Mouse (Mus musculus) forebrain, embryonic 10.5 days (tissue): ENCODE data around the gene Ahdc1. TPM values are rescaled to one million over a fixed set of nuclear protein-coding genes. Genes with fewer than 3 reads are reported as not detected.

ENCODE experiments used
- DNase-seq: peaks from one replicate; pipeline ENCODE4 v3.0.0-alpha.2; 2017; ENCODE audit warnings: low spot score; ENCODE audit errors: extremely low spot score
- H3K27ac ChIP-seq: fragments of 300-500 bp; sonication (generic); 2 replicates; pipeline ENCODE4 v1.5.1; 2016; ENCODE audit warnings: mild to moderate bottlenecking
- H3K27me3 ChIP-seq: fragments of 300-500 bp; sonication (generic); 2 replicates; pipeline ENCODE4 v1.6.1; 2016; ENCODE audit warnings: mild to moderate bottlenecking; ENCODE audit not compliant: poor library complexity, severe bottlenecking
- H3K36me3 ChIP-seq: fragments of 300-500 bp; sonication (generic); replicated peaks from 2 replicates; pipeline ENCODE4 v1.6.1; 2016; ENCODE audit warnings: mild to moderate bottlenecking, moderate library complexity
- H3K4me1 ChIP-seq: fragments of 300-500 bp; sonication (generic); 2 replicates; pipeline ENCODE4 v1.6.1; 2016
- H3K4me3 ChIP-seq: fragments of 300-500 bp; sonication (generic); 2 replicates; pipeline ENCODE4 v1.5.1; 2016; ENCODE audit warnings: mild to moderate bottlenecking, moderate library complexity
- H3K9me3 ChIP-seq: fragments of 300-500 bp; sonication (generic); 2 replicates; pipeline ENCODE4 v1.6.1; 2016; ENCODE audit warnings: mild to moderate bottlenecking, moderate library complexity
- WGBS: fragments of 180-500 bp; shearing (Covaris S2); methylation state at CpG from one replicate; pipeline ENCODE4 v1.1.7; 2016; 5-methylcytosine and 5-hydroxymethylcytosine counted together
- polyA plus RNA-seq: library from polyadenylated mRNA; unstranded; fragments of >200 nt; fragmentation: Nextera tagmentation; extraction: Ambion mirVana; gene quantifications from 2 replicates; pipeline ENCODE4 v1.2.1, GENCODE M21; 2016

Ahdc1 gene
- polyA plus RNA-seq, 1 experiment from 2014 or later = 5.8 TPM

DNA sequence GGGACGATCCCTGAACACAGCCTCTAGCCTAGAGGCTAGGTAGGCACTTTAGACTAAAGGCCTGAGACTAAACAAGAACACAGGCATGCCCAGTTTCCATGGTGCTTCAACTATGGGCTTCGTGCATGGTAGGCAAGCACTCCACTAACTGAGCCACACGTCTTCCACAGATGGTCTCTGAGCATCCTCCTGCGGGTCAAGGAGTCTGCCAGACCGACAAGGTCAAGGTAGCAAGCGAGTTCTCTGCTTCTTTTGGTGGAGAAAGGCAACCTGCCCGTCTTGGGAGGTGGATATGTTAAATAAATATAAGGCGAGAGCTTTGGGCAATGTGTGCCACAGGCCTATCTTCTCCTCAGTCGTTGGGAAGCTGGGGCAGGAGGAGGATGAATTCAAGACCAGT is 90.7 kb downstream of the Ahdc1 start:
- H3K4me1 ChIP-seq = peaks cover 12% of the 10 kb centered on the region
- H3K27ac ChIP-seq = no peak overlapping the region
- H3K9me3 ChIP-seq = no peaks in the 10 kb centered on the region
- H3K36me3 ChIP-seq = no peaks in the 10 kb centered on the region
- 83% methylated on average over 9 of the region's 9 CpGs for WGBS
- H3K4me3 ChIP-seq = no peak overlapping the region
- H3K27me3 ChIP-seq = peaks cover 12% of the 10 kb centered on the region
- no peak for DNase-seq

DNA sequence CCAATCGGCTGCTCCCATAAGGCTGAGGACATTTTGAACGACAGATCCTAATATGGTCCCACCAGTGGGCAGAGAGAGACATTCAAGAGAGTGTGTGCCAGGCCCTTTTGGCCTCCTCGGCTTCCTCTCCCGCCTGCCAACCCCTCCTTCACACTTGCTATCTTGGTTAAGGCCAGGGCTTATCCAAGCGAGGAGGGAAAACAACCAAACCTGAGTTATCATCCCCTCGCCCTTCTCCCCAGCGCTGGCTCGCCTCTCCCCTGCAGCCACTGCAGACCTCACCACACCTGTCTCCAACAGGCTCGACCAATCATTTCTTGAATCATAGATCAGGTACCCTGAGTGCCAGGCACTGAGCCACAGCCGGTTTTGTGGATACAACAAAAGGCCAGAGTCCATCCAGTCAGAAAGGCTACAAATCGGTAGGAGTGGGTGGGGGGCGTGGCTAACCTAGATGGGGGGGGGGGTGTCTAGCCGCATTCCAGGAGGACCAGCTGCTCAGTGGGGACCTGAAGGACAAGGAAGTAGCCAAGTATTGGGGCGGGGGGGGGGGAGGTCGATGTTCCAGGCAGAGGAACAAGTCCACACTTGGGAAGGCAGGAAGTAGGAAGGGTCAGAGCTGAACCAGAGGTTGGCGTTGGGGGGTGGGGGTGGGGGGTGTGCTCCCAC is 92.6 kb downstream of the Ahdc1 start:
- no peaks in the 10 kb centered on the region for H3K9me3 ChIP-seq
- H3K4me1 ChIP-seq = peaks cover 25% of the 10 kb centered on the region
- peak overlapping the region; percentile 67 for H3K27ac ChIP-seq
- 24% methylated on average over 15 of the region's 16 CpGs for WGBS
- no peak overlapping the region; the same call in none of the 2 replicates for H3K4me3 ChIP-seq
- no peak for DNase-seq
- peaks cover 12% of the 10 kb centered on the region for H3K27me3 ChIP-seq
- H3K36me3 ChIP-seq = no peaks in the 10 kb centered on the region

- 23% methylated on average over 10 of the region's 10 CpGs for WGBS
- DNase-seq = no peak
- H3K4me3 ChIP-seq = no peak overlapping the region; the same call in 1 of the 2 replicates
- peak overlapping the region; percentile 67 for H3K27ac ChIP-seq
- H3K36me3 ChIP-seq = no peaks in the 10 kb centered on the region
- H3K27me3 ChIP-seq = peaks cover 12% of the 10 kb centered on the region
- peaks cover 30% of the 10 kb centered on the region for H3K4me1 ChIP-seq
- H3K9me3 ChIP-seq = no peaks in the 10 kb centered on the region
Observed at GRCm38 (mm10) chr4:133104194-133104569, 93.1 kb downstream of the Ahdc1 start.

DNA sequence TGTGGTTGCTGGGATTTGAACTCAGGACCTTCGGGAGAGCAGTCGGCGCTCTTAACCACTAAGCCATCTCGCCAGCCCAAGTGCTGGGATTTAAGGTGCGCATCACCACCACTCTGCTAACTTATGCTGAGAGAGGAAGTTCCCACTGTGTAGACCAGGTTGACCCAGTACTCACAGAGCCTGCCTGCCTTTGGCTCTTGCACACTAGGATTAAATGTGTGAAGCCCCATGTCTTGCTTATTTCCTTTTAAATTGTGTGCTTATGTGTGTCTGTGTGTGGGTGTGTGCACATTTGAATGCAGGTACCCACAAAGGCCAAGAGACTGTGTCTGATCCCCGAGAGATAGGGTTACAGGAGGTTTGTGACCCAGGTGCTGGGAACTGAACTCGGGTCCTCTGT is 95.6 kb downstream of the Ahdc1 start:
- DNase-seq = no peak
- peaks cover 33% of the 10 kb centered on the region for H3K4me1 ChIP-seq
- H3K9me3 ChIP-seq = no peaks in the 10 kb centered on the region
- no peaks in the 10 kb centered on the region for H3K36me3 ChIP-seq
- H3K27ac ChIP-seq = no peak overlapping the region
- H3K27me3 ChIP-seq = peaks cover 12% of the 10 kb centered on the region
- 93% methylated on average over 7 of the region's 7 CpGs for WGBS
- no peak overlapping the region for H3K4me3 ChIP-seq

- Histone ChIP-seq H3K27me3 (peaks cover 7% of the 10 kb centered on the region), H3K9me3 (no peaks in the 10 kb centered on the region), H3K27ac (peak overlapping the region; percentile 70; the same call in 1 of the 2 replicates), H3K4me3 (no peak overlapping the region), H3K36me3 (no peaks in the 10 kb centered on the region), H3K4me1 (peaks cover 39% of the 10 kb centered on the region)
- WGBS = 57% methylated on average over 13 of the region's 13 CpGs
- no peak for DNase-seq
Observed at GRCm38 (mm10) chr4:133107788-133108281, 96.8 kb downstream of the Ahdc1 start.

DNA sequence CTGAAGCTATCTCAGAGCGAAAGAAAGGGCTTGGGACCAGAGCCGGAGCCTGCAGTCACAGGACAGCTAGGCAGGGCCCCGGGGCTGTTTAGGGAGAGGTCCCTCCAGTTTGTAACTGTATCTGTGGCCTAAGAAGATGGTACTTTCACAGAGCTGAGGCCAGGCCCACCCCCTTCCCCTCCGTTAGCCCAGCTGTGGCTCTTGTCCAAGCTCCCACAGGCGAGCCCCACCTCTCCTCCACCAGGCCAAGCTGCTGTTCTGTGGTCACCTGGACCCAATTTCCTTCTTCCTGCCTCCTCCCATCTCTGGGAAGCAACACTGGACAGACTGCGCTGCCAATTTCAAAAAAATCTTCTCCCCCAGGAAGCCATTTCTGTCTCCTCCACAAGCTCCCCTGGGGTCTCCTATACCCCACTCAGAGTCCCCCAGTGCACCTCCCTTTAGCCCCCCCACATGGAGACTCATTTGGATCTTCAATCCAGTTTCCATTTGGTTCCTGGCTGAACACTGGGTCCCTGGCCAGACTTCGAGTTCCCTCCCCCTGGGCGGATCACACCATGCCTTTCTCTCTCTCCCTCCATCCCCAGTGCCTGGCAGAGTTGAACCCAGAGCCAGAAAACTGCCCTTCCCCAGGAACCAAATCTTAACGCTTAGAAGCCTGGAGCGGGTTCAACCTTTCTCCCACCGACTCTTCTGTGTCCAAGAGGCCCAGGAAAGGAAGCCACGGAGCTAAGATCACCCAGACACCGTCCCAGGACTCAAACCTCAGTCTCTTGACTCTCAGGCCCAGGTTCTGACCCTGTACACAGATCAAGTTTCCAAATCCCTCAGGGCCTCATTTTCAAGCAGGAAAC is 97.6 kb downstream of the Ahdc1 start:
- no peak overlapping the region for H3K4me3 ChIP-seq
- H3K4me1 ChIP-seq = peaks cover 41% of the 10 kb centered on the region
- no peak for DNase-seq
- peak overlapping the region; percentile 70 for H3K27ac ChIP-seq
- H3K27me3 ChIP-seq = no peaks in the 10 kb centered on the region; the same call in 1 of the 2 replicates
- no peaks in the 10 kb centered on the region for H3K36me3 ChIP-seq
- H3K9me3 ChIP-seq = no peaks in the 10 kb centered on the region
- WGBS = 63% methylated on average over 13 of the region's 13 CpGs

- H3K4me1 ChIP-seq = peaks cover 35% of the 10 kb centered on the region
- H3K36me3 ChIP-seq = no peaks in the 10 kb centered on the region
- H3K4me3 ChIP-seq = no peak overlapping the region
- H3K27ac ChIP-seq = peak overlapping the region; percentile 70; the same call in 1 of the 2 replicates
- H3K27me3 ChIP-seq = no peaks in the 10 kb centered on the region
- 67% methylated on average over 5 of the region's 5 CpGs for WGBS
- DNase-seq = no peak
- H3K9me3 ChIP-seq = no peaks in the 10 kb centered on the region
Observed at GRCm38 (mm10) chr4:133109335-133109801, 98.3 kb downstream of the Ahdc1 start.

DNA sequence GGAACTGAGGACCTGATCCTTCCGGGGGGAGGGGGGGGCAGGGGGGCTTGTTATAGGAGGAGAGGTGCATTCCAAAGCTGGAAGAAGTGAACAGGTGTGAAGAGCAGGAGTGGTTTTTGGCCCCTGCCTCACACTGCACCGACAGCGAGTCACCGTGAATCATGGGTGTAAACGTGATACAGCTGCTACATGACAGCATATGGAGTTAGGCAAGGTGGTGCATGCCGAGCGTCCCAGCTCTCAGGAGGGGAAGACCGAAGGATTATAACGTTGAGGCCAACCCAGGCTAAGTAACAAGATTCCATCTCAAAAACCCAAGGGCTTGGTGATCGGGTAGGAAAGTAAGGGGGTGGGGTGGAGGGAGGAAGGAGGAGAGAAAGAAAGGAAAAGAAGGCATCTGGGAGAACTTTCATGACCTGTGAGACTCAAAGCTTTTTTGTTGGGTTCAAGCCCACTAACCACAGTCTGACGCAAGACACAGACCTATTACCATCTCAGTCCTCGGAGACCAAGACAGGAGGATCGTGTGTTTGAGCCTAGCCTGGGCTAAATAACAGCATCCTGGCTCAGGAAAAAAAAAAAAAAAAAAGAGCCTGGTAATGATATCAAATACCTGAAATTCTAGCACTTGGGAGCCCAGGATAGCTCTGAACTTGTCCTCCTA is 101.2 kb downstream of the Ahdc1 start:
- H3K9me3 ChIP-seq = no peaks in the 10 kb centered on the region
- H3K27ac ChIP-seq = no peak overlapping the region
- 76% methylated on average over 13 of the region's 13 CpGs for WGBS
- H3K27me3 ChIP-seq = no peaks in the 10 kb centered on the region
- H3K4me1 ChIP-seq = peaks cover 52% of the 10 kb centered on the region
- no peak overlapping the region for H3K4me3 ChIP-seq
- no peaks in the 10 kb centered on the region for H3K36me3 ChIP-seq
- DNase-seq = no peak

DNA sequence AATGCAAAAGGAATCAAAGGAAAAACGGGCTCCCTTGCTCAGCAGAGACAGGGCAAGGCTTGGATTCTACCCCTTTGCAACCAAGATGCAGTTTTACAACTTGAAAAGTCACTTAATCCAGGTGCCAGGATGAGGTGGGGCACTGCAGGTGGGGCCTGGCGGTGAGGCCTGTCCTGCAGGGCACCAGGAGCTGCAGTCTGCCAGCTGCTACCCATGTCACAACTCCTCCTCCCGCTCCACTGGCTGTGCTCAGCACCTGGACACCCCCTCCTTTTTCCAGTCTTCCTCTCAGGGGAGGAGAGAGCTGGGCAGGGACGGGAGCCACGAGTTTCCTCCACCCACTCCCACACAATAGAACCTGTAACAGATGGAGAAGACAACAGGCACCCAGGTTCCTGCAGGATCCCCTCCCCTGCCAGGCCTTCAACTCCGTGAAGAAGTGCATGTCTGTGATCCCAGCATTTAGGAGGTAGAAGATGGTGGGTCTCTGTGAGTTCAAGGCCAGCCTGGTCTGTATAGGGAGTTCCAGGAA is 102.4 kb downstream of the Ahdc1 start:
- H3K27me3 ChIP-seq = no peaks in the 10 kb centered on the region
- no peak overlapping the region for H3K27ac ChIP-seq
- 69% methylated on average over 6 of the region's 6 CpGs for WGBS
- H3K4me3 ChIP-seq = no peak overlapping the region
- H3K36me3 ChIP-seq = no peaks in the 10 kb centered on the region
- no peaks in the 10 kb centered on the region for H3K9me3 ChIP-seq
- DNase-seq = no peak
- peaks cover 50% of the 10 kb centered on the region for H3K4me1 ChIP-seq

DNA sequence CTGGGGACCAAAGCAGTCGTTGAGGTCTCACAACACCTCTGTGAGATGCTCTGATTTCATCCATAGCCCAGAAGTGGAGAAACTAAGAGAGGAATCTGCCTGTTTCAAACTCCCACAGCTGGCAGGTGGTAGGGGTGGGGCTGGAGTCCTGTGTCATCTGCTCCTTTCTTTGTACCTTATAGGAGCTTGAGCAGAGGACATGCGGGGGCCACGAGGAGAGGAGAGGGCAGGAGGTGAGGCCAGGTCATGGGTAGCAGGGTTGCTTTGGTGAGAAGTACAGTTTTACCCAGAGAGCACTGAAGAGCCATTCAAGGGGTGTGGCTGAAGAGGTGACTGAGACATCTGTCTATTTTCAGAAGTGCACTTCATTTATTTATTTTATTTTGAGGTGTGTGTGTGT is 103.7 kb downstream of the Ahdc1 start:
- Histone ChIP-seq H3K4me3 (no peak overlapping the region), H3K27me3 (no peaks in the 10 kb centered on the region), H3K4me1 (peaks cover 41% of the 10 kb centered on the region), H3K9me3 (no peaks in the 10 kb centered on the region), H3K36me3 (no peaks in the 10 kb centered on the region), H3K27ac (no peak overlapping the region)
- WGBS = 88% methylated on average over 3 of the region's 3 CpGs
- DNase-seq = no peak

- DNase-seq = no peak
- WGBS = 83% methylated on average over 14 of the region's 14 CpGs
- Histone ChIP-seq H3K9me3 (no peaks in the 10 kb centered on the region), H3K4me3 (no peak overlapping the region), H3K36me3 (no peaks in the 10 kb centered on the region), H3K4me1 (peaks cover 52% of the 10 kb centered on the region), H3K27ac (0 out of 2 replicates have a peak overlapping the region, but pooled peaks have one; percentile 88), H3K27me3 (no peaks in the 10 kb centered on the region)
Observed at GRCm38 (mm10) chr4:133115721-133116429, 104.8 kb downstream of the Ahdc1 start.
